Mouse (Mus musculus) midbrain, embryonic 16.5 days (tissue): ENCODE data around the gene Fggy. TPM values are rescaled to one million over a fixed set of nuclear protein-coding genes. Genes with fewer than 3 reads are reported as not detected.

ENCODE experiments used
- ATAC-seq: fragments of 200-750 bp; cut with Nextera tagmentation; 2 replicates; pipeline ENCODE4 v1.8.0; 2017; ENCODE audit warnings: moderate TSS enrichment
- H3K27ac ChIP-seq: fragments of 300-500 bp; sonication (generic); 2 replicates; pipeline ENCODE4 v1.5.1; 2014; ENCODE audit warnings: mild to moderate bottlenecking, low read length, mixed read lengths
- H3K27me3 ChIP-seq: fragments of 300-500 bp; sonication (generic); 2 replicates; pipeline ENCODE4 v1.6.1; 2014; ENCODE audit warnings: low read depth, low read length, mixed read lengths; ENCODE audit not compliant: control insufficient read depth, insufficient read depth
- H3K36me3 ChIP-seq: fragments of 300-500 bp; sonication (generic); 2 replicates; pipeline ENCODE4 v1.6.1; 2014; ENCODE audit warnings: mild to moderate bottlenecking, low read length, moderate library complexity, mixed read lengths; ENCODE audit not compliant: control insufficient read depth, insufficient read depth
- H3K4me1 ChIP-seq: fragments of 300-500 bp; sonication (generic); 2 replicates; pipeline ENCODE4 v1.6.1; 2014; ENCODE audit warnings: mild to moderate bottlenecking, low read length, mixed read lengths; ENCODE audit not compliant: control insufficient read depth, insufficient read depth
- H3K4me2 ChIP-seq: fragments of 300-500 bp; sonication (generic); 2 replicates; pipeline ENCODE4 v1.6.1; 2014; ENCODE audit warnings: mild to moderate bottlenecking, low read length, mixed read lengths
- H3K4me3 ChIP-seq: fragments of 300-500 bp; sonication (generic); 2 replicates; pipeline ENCODE4 v1.5.1; 2014; ENCODE audit warnings: low read depth, mild to moderate bottlenecking, low read length, moderate library complexity, mixed read lengths
- H3K9ac ChIP-seq: fragments of 300-500 bp; sonication (generic); 2 replicates; pipeline ENCODE4 v1.6.1; 2014; ENCODE audit warnings: low read depth, low read length, mixed read lengths
- H3K9me3 ChIP-seq: fragments of 300-500 bp; sonication (generic); replicated peaks from 2 replicates; pipeline ENCODE4 v1.6.1; 2014; ENCODE audit warnings: mild to moderate bottlenecking, low read length, mixed read lengths; ENCODE audit not compliant: control insufficient read depth, poor library complexity, severe bottlenecking
- WGBS: fragments of 180-500 bp; shearing (Covaris S2); extraction: QIAGEN DNeasy Blood & Tissue Kit; methylation state at CpG from one replicate; pipeline ENCODE4 v1.1.7; 2014; 5-methylcytosine and 5-hydroxymethylcytosine counted together
- polyA plus RNA-seq: library from polyadenylated mRNA; unstranded; fragments of >200 nt; fragmentation: Nextera tagmentation; extraction: Ambion mirVana; gene quantifications from 2 replicates; pipeline ENCODE4 v1.2.1, GENCODE M21; 2015

Fggy gene
- polyA plus RNA-seq: 5.9 and 7.0 TPM in 2 replicates

- Histone ChIP-seq H3K27me3 (no peaks in the 10 kb centered on the region), H3K36me3 (no peaks in the 10 kb centered on the region), H3K27ac (peak within 1 kb of the TSS; percentile 84), H3K4me2 (peak within 1 kb of the TSS; percentile 65), H3K4me1 (peaks cover 7% of the 10 kb centered on the region), H3K9me3 (no peaks in the 10 kb centered on the region), H3K4me3 (peak within 1 kb of the TSS; percentile 46), H3K9ac (peak within 1 kb of the TSS; percentile 69)
- 25% methylated on average over 12 of the region's 12 CpGs for WGBS
- ATAC-seq: peak; percentile 100
Measured at GRCm38 (mm10) chr4:95557333-95557956, at the start of gene Fggy. TSS of gene Fggy (plus strand) at chr4:95557507.

- Histone ChIP-seq H3K9ac (no peak overlapping the region), H3K27me3 (no peaks in the 10 kb centered on the region), H3K27ac (no peak overlapping the region), H3K9me3 (no peaks in the 10 kb centered on the region), H3K4me1 (no peaks in the 10 kb centered on the region; the same call in 1 of the 2 replicates), H3K4me2 (no peak overlapping the region), H3K36me3 (no peaks in the 10 kb centered on the region), H3K4me3 (no peak overlapping the region)
- no peak for ATAC-seq
- WGBS: 90% methylated on average over 4 of the region's 4 CpGs
Measured at GRCm38 (mm10) chr4:95507946-95508311, 49.4 kb upstream of the Fggy start.

GRCm38 (mm10) chr4:95518382-95518781 lies 38.9 kb upstream of the Fggy start:
- Histone ChIP-seq H3K27me3 (no peaks in the 10 kb centered on the region), H3K9ac (no peak overlapping the region), H3K36me3 (no peaks in the 10 kb centered on the region), H3K27ac (no peak overlapping the region), H3K4me1 (no peaks in the 10 kb centered on the region), H3K4me3 (no peak overlapping the region), H3K4me2 (no peak overlapping the region), H3K9me3 (no peaks in the 10 kb centered on the region)
- WGBS: 86% methylated on average over 1 of the region's 1 CpGs
- ATAC-seq: no peak

- H3K4me2 ChIP-seq: no peak overlapping the region
- H3K4me3 ChIP-seq: no peak overlapping the region
- no peaks in the 10 kb centered on the region for H3K9me3 ChIP-seq
- 56% methylated on average over 4 of the region's 4 CpGs for WGBS
- H3K27ac ChIP-seq: no peak overlapping the region
- 0 out of 2 replicates have a peak, but pooled peaks have one; percentile 56 for ATAC-seq
- H3K9ac ChIP-seq: no peak overlapping the region
- H3K27me3 ChIP-seq: no peaks in the 10 kb centered on the region
- H3K36me3 ChIP-seq: no peaks in the 10 kb centered on the region
- H3K4me1 ChIP-seq: no peaks in the 10 kb centered on the region
Measured at GRCm38 (mm10) chr4:95519975-95520642, 37.2 kb upstream of the Fggy start.

GRCm38 (mm10) chr4:95520643-95521032 lies 36.7 kb upstream of the Fggy start:
- 59% methylated on average over 2 of the region's 2 CpGs for WGBS
- Histone ChIP-seq H3K9me3 (no peaks in the 10 kb centered on the region), H3K4me2 (no peak overlapping the region), H3K27ac (no peak overlapping the region), H3K27me3 (no peaks in the 10 kb centered on the region), H3K9ac (no peak overlapping the region), H3K4me3 (no peak overlapping the region), H3K4me1 (no peaks in the 10 kb centered on the region), H3K36me3 (no peaks in the 10 kb centered on the region)
- ATAC-seq: no peak

GRCm38 (mm10) chr4:95526588-95526987 lies 30.7 kb upstream of the Fggy start:
- Histone ChIP-seq H3K9ac (no peak overlapping the region), H3K27me3 (no peaks in the 10 kb centered on the region), H3K9me3 (no peaks in the 10 kb centered on the region), H3K4me2 (no peak overlapping the region), H3K4me1 (no peaks in the 10 kb centered on the region), H3K4me3 (no peak overlapping the region), H3K36me3 (no peaks in the 10 kb centered on the region), H3K27ac (no peak overlapping the region)
- WGBS: 92% methylated on average over 4 of the region's 4 CpGs
- no peak for ATAC-seq

GRCm38 (mm10) chr4:95530757-95531156 lies 26.6 kb upstream of the Fggy start:
- Histone ChIP-seq H3K9me3 (no peaks in the 10 kb centered on the region), H3K27me3 (no peaks in the 10 kb centered on the region), H3K4me1 (no peaks in the 10 kb centered on the region), H3K4me3 (no peak overlapping the region), H3K36me3 (no peaks in the 10 kb centered on the region), H3K4me2 (no peak overlapping the region), H3K9ac (no peak overlapping the region), H3K27ac (no peak overlapping the region)
- ATAC-seq: no peak
- 73% methylated on average over 2 of the region's 2 CpGs for WGBS

- Histone ChIP-seq H3K27ac (no peak overlapping the region), H3K9me3 (no peaks in the 10 kb centered on the region), H3K36me3 (no peaks in the 10 kb centered on the region), H3K4me1 (no peaks in the 10 kb centered on the region), H3K9ac (no peak overlapping the region), H3K4me3 (no peak overlapping the region), H3K4me2 (no peak overlapping the region), H3K27me3 (no peaks in the 10 kb centered on the region)
- 93% methylated on average over 3 of the region's 3 CpGs for WGBS
- ATAC-seq: no peak
Measured at GRCm38 (mm10) chr4:95533946-95534345, 23.4 kb upstream of the Fggy start.

GRCm38 (mm10) chr4:95541382-95542038 lies 15.8 kb upstream of the Fggy start:
- Histone ChIP-seq H3K4me1 (no peaks in the 10 kb centered on the region), H3K9ac (no peak overlapping the region), H3K9me3 (no peaks in the 10 kb centered on the region), H3K4me3 (no peak overlapping the region), H3K36me3 (no peaks in the 10 kb centered on the region), H3K27me3 (no peaks in the 10 kb centered on the region), H3K27ac (no peak overlapping the region), H3K4me2 (no peak overlapping the region)
- WGBS: 58% methylated on average over 3 of the region's 3 CpGs
- ATAC-seq: no peak
